Mouse (Mus musculus) liver, adult 2 months (tissue): ENCODE data around the gene Mboat2.

Experiments
- CTCF ChIP-seq: fragments of 200-500 bp; IDR thresholded peaks from 2 replicates; pipeline ENCODE4 v1.5.1; 2011; ENCODE audit warnings: low read depth, low read length, control low read depth
- POLR2A ChIP-seq: fragments of 200-500 bp; IDR thresholded peaks from 2 replicates; pipeline ENCODE4 v1.6.1; 2011; ENCODE audit warnings: low read length, control low read depth; ENCODE audit not compliant: insufficient read depth; ENCODE audit errors: extremely low read depth

- TF ChIP-seq CTCF: no peak
- TF ChIP-seq POLR2A: no peak
Observed at GRCm38 (mm10) chr12:24942619-24943287, 112.1 kb downstream of the Mboat2 start.
